Mouse (Mus musculus) bone marrow, adult 2 months (tissue): ENCODE measurements around the gene Proser1.

Source experiments
- CTCF ChIP-seq: fragments of 200-500 bp; IDR thresholded peaks from 2 replicates; pipeline ENCODE4 v1.5.1; 2011; ENCODE audit warnings: low read length, control low read depth; ENCODE audit not compliant: control insufficient read depth, insufficient read depth
- POLR2A ChIP-seq: fragments of 200-500 bp; IDR thresholded peaks from 2 replicates; pipeline ENCODE4 v1.6.1; 2011; ENCODE audit warnings: low read depth, mild to moderate bottlenecking, control low read depth, low read length, borderline replicate concordance; ENCODE audit not compliant: control insufficient read depth

- TF ChIP-seq CTCF, result no peak
- TF ChIP-seq POLR2A, result no peak
Observed at GRCm38 (mm10) chr3:53454561-53454960, 8.9 kb upstream of the Proser1 start.
